Mouse (Mus musculus) MEL (cell line): ENCODE measurements around the gene Rcor1. TPM values are rescaled to one million over a fixed set of nuclear protein-coding genes. Genes with fewer than 3 reads are reported as not detected.

Source experiments
- DNase-seq: peaks from one replicate; pipeline ENCODE4 v3.0.0; 2011; ENCODE audit warnings: low read depth, low spot score
- H3K27ac ChIP-seq: 2 replicates; pipeline ENCODE4 v1.5.1; 2012; ENCODE audit warnings: low read depth, mild to moderate bottlenecking, control low read depth, low read length, moderate library complexity; ENCODE audit not compliant: control insufficient read depth
- H3K27me3 ChIP-seq, 2 experiments: fragments of 150-350 bp in 1 of 2; sonication (generic) in 1 of 2; 2 replicates each; pipeline ENCODE4 v1.6.1; 2012; ENCODE audit warnings: low read length in 2 of 2, mild to moderate bottlenecking in 2 of 2, improper control_type of control experiment in 1 of 2, moderate library complexity in 1 of 2; ENCODE audit not compliant: insufficient read depth in 2 of 2, control insufficient read depth in 1 of 2
- H3K36me3 ChIP-seq, 2 experiments: 2 replicates each; pipeline ENCODE4 v1.6.1; 2012 to 2014; ENCODE audit warnings: low read length in 2 of 2, improper control_type of control experiment in 1 of 2, inconsistent platforms in 1 of 2, mild to moderate bottlenecking in 1 of 2; ENCODE audit not compliant: insufficient read depth in 2 of 2, control insufficient read depth in 1 of 2
- H3K4me1 ChIP-seq, 2 experiments: fragments of 150-350 bp in 1 of 2; sonication (generic) in 1 of 2; 2 replicates each; pipeline ENCODE4 v1.6.1; 2012; ENCODE audit warnings: low read length in 2 of 2, improper control_type of control experiment in 1 of 2, mild to moderate bottlenecking in 1 of 2; ENCODE audit not compliant: insufficient read depth in 2 of 2, control insufficient read depth in 1 of 2
- H3K4me3 ChIP-seq, 2 experiments: fragments of 150-350 bp in 1 of 2; sonication (generic) in 1 of 2; 2 replicates each; pipeline ENCODE4 v1.5.1; 2012; ENCODE audit warnings: low read depth in 2 of 2, low read length in 2 of 2, mild to moderate bottlenecking in 2 of 2, moderate library complexity in 2 of 2, control low read depth in 1 of 2, improper control_type of control experiment in 1 of 2; ENCODE audit not compliant: control insufficient read depth in 1 of 2, insufficient read depth in 1 of 2
- H3K79me2 ChIP-seq: 2 replicates; pipeline ENCODE4 v1.6.1; 2012; ENCODE audit warnings: mild to moderate bottlenecking, low read length, moderate library complexity; ENCODE audit not compliant: control insufficient read depth, poor library complexity, insufficient read depth
- H3K9ac ChIP-seq: 2 replicates; pipeline ENCODE4 v1.6.1; 2012; ENCODE audit warnings: low read depth, mild to moderate bottlenecking, control low read depth, low read length, moderate library complexity; ENCODE audit not compliant: control insufficient read depth, poor library complexity, severe bottlenecking
- H3K9me3 ChIP-seq: fragments of 150-350 bp; sonication (generic); replicated peaks from 2 replicates; pipeline ENCODE4 v1.6.1; 2012; ENCODE audit warnings: mild to moderate bottlenecking, low read length, improper control_type of control experiment, moderate library complexity; ENCODE audit not compliant: insufficient read depth
- CHD2 ChIP-seq: IDR thresholded peaks from 2 replicates; pipeline ENCODE4 v1.6.1; 2011; ENCODE audit warnings: low read length, improper control_type of control experiment
- CTCF ChIP-seq, 3 experiments: IDR thresholded peaks in 2 of 3; conservative IDR thresholded peaks in 1 of 3; 2 replicates each; pipeline ENCODE4 v1.5.1; 2011 to 2012; ENCODE audit warnings: low read length in 3 of 3, low read depth in 2 of 3, mild to moderate bottlenecking in 2 of 3, improper control_type of control experiment in 1 of 3, inconsistent platforms in 1 of 3, mixed read lengths in 1 of 3, moderate library complexity in 1 of 3; ENCODE audit not compliant: control insufficient read depth in 1 of 3, insufficient read depth in 1 of 3, poor library complexity in 1 of 3, severe bottlenecking in 1 of 3
- GABPA ChIP-seq: IDR thresholded peaks from 2 replicates; pipeline ENCODE4 v1.6.1; 2012; ENCODE audit warnings: low read depth, mild to moderate bottlenecking, inconsistent platforms, low read length, improper control_type of control experiment, moderate library complexity
- GATA1 ChIP-seq: IDR thresholded peaks from 2 replicates; pipeline ENCODE4 v1.6.1; 2011; ENCODE audit warnings: low read depth, low read length, improper control_type of control experiment
- HCFC1 ChIP-seq: IDR thresholded peaks from 2 replicates; pipeline ENCODE4 v1.6.1; 2012; ENCODE audit warnings: low read depth, mild to moderate bottlenecking, inconsistent platforms, low read length, improper control_type of control experiment, moderate library complexity
- JUND ChIP-seq: IDR thresholded peaks from 2 replicates; pipeline ENCODE4 v1.6.1; 2011; ENCODE audit warnings: low read depth, mild to moderate bottlenecking, improper control_type of control experiment, low read length
- MAX ChIP-seq: IDR thresholded peaks from 2 replicates; pipeline ENCODE4 v1.6.1; 2011; ENCODE audit warnings: low read length, improper control_type of control experiment
- MAZ ChIP-seq: IDR thresholded peaks from 2 replicates; pipeline ENCODE4 v1.6.1; 2012; ENCODE audit warnings: low read depth, mild to moderate bottlenecking, inconsistent platforms, low read length, improper control_type of control experiment
- MEF2A ChIP-seq: IDR thresholded peaks from 2 replicates; pipeline ENCODE4 v1.6.1; 2014; ENCODE audit warnings: low read depth, mild to moderate bottlenecking, inconsistent platforms, low read length, improper control_type of control experiment; ENCODE audit not compliant: poor library complexity, insufficient replicate concordance, severe bottlenecking; ENCODE audit errors: extremely low read depth
- MYB ChIP-seq: IDR thresholded peaks from 2 replicates; pipeline ENCODE4 v1.6.1; 2011; ENCODE audit warnings: mild to moderate bottlenecking, low read depth, low read length, improper control_type of control experiment
- MYC ChIP-seq: IDR thresholded peaks from 2 replicates; pipeline ENCODE4 v1.6.1; 2011; ENCODE audit warnings: low read depth, mild to moderate bottlenecking, low read length, improper control_type of control experiment, moderate library complexity
- NELFE ChIP-seq: IDR thresholded peaks from 2 replicates; pipeline ENCODE4 v1.6.1; 2011; ENCODE audit warnings: low read depth, low read length, improper control_type of control experiment
- POLR2A ChIP-seq, 2 experiments: IDR thresholded peaks; 2 replicates each; pipeline ENCODE4 v1.6.1; 2011 to 2012; ENCODE audit warnings: low read length in 2 of 2, mild to moderate bottlenecking in 2 of 2, control low read depth in 1 of 2, improper control_type of control experiment in 1 of 2, low read depth in 1 of 2, moderate library complexity in 1 of 2; ENCODE audit not compliant: control insufficient read depth in 1 of 2, insufficient read depth in 1 of 2, poor library complexity in 1 of 2
- POLR2AphosphoS2 ChIP-seq: IDR thresholded peaks from 2 replicates; pipeline ENCODE4 v1.6.1; 2011; ENCODE audit warnings: low read length, improper control_type of control experiment
- POLR2AphosphoS5 ChIP-seq: IDR thresholded peaks from 2 replicates; pipeline ENCODE4 v1.6.1; 2012; ENCODE audit warnings: low read depth, borderline replicate concordance, mild to moderate bottlenecking, inconsistent platforms, low read length, moderate library complexity, mixed read lengths
- RAD21 ChIP-seq: IDR thresholded peaks from 2 replicates; pipeline ENCODE4 v1.6.1; 2011; ENCODE audit warnings: mild to moderate bottlenecking, low read depth, low read length, improper control_type of control experiment
- RCOR1 ChIP-seq: IDR thresholded peaks from 2 replicates; pipeline ENCODE4 v1.6.1; 2012; ENCODE audit warnings: low read depth, mild to moderate bottlenecking, inconsistent platforms, low read length, improper control_type of control experiment
- TAL1 ChIP-seq: IDR thresholded peaks from 2 replicates; pipeline ENCODE4 v1.6.1; 2012; ENCODE audit warnings: mild to moderate bottlenecking, inconsistent platforms, low read length, moderate library complexity, mixed read lengths
- TBP ChIP-seq: IDR thresholded peaks from 2 replicates; pipeline ENCODE4 v1.8.0; 2011; ENCODE audit warnings: low read depth, low read length, improper control_type of control experiment
- TCF12 ChIP-seq: IDR thresholded peaks from 2 replicates; pipeline ENCODE4 v1.6.1; 2014; ENCODE audit warnings: low read depth, mild to moderate bottlenecking, inconsistent platforms, low read length, improper control_type of control experiment, moderate library complexity
- UBTF ChIP-seq: IDR thresholded peaks from 2 replicates; pipeline ENCODE4 v1.6.1; 2012; ENCODE audit warnings: low read depth, mild to moderate bottlenecking, inconsistent platforms, low read length, improper control_type of control experiment, moderate library complexity, borderline replicate concordance; ENCODE audit not compliant: insufficient read depth
- ZC3H11A ChIP-seq: IDR thresholded peaks from 2 replicates; pipeline ENCODE4 v1.6.1; 2012; ENCODE audit warnings: low read depth, mild to moderate bottlenecking, inconsistent platforms, low read length, improper control_type of control experiment
- ZKSCAN1 ChIP-seq: IDR thresholded peaks from 2 replicates; pipeline ENCODE4 v1.6.1; 2012; ENCODE audit warnings: low read depth, mild to moderate bottlenecking, inconsistent platforms, low read length, improper control_type of control experiment, moderate library complexity
- ZMIZ1 ChIP-seq: IDR thresholded peaks from 2 replicates; pipeline ENCODE4 v1.6.1; 2012; ENCODE audit warnings: low read depth, mild to moderate bottlenecking, inconsistent platforms, low read length, improper control_type of control experiment, moderate library complexity
- ZNF384 ChIP-seq: IDR thresholded peaks from 2 replicates; pipeline ENCODE4 v1.6.1; 2012; ENCODE audit warnings: low read depth, mild to moderate bottlenecking, inconsistent platforms, low read length, improper control_type of control experiment
- polyA plus RNA-seq, 2 experiments: library from polyadenylated mRNA; stranded (reverse) in 1 of 2; unstranded in 1 of 2; fragments of >175 nt in 1 of 2; fragments of >200 nt in 1 of 2; gene quantifications; 2 replicates each; pipeline versions ENCODE4 v1.2.1 to v1.2.4; 2012; ENCODE audit warnings: low replicate concordance in 2 of 2, low read depth in 1 of 2; ENCODE audit not compliant: insufficient read length in 2 of 2, insufficient read depth in 1 of 2, missing spikeins in 1 of 2
- total RNA-seq: library from RNA; depleted of rRNA; stranded (reverse); fragments of 300-350 nt; gene quantifications from 2 replicates; pipeline ENCODE4 v1.2.3, GENCODE M21; 2012

Rcor1 gene
- total and polyA plus RNA-seq, 3 experiments = 23.1 to 44.3 (median 37.1) TPM

DNA sequence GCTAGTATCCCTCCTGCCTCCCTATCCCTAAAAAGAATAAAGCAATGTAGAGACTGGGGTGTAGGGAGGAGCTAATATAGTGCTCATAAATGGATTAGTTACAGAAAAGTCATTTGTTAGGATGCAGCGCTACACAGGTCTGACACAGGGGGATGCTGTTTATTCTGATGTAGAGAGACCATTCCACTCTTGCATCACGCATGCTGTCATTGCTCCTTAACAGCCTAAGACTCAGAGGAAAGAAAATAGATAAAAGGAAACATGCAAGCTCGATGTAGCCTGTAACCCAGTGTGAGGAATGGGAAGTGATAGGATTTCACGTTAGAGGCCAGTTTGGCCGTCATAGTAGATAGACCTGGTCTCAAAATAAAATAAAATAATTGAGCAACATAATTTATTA lies 31.9 kb downstream of the Rcor1 start:
- Histone ChIP-seq H3K79me2 (peaks cover 7% of the 10 kb centered on the region), H3K27me3 (no peaks in the 10 kb centered on the region), H3K4me3 (no peak overlapping the region), H3K9ac (no peak overlapping the region), H3K9me3 (no peaks in the 10 kb centered on the region), H3K4me1 (no peaks in the 10 kb centered on the region), H3K27ac (no peak overlapping the region), H3K36me3 (peaks cover 0 to 14% of the 10 kb centered on the region in 2 experiments; a peak in 2 of 4 replicates)
- TF ChIP-seq ZKSCAN1 (no peak), GABPA (no peak), MYC (no peak), RAD21 (no peak), TAL1 (no peak), TBP (no peak), MYB (no peak), ZC3H11A (no peak), ZNF384 (no peak), CTCF (IDR thresholded peaks at IDR 0.05 in 2 of 3, conservative IDR thresholded peaks at IDR 0.05 in 1 of 3; ENCODE audit: control insufficient read depth in 1 of 3, insufficient read depth in 1 of 3, low read depth in 2 of 3, low read length in 3 of 3, poor library complexity in 1 of 3, severe bottlenecking in 1 of 3) (no peak), MAZ (no peak), NELFE (no peak), TCF12 (no peak), MAX (no peak), CHD2 (no peak), ZMIZ1 (no peak), POLR2AphosphoS2 (no peak)
- DNase-seq = no peak

DNA sequence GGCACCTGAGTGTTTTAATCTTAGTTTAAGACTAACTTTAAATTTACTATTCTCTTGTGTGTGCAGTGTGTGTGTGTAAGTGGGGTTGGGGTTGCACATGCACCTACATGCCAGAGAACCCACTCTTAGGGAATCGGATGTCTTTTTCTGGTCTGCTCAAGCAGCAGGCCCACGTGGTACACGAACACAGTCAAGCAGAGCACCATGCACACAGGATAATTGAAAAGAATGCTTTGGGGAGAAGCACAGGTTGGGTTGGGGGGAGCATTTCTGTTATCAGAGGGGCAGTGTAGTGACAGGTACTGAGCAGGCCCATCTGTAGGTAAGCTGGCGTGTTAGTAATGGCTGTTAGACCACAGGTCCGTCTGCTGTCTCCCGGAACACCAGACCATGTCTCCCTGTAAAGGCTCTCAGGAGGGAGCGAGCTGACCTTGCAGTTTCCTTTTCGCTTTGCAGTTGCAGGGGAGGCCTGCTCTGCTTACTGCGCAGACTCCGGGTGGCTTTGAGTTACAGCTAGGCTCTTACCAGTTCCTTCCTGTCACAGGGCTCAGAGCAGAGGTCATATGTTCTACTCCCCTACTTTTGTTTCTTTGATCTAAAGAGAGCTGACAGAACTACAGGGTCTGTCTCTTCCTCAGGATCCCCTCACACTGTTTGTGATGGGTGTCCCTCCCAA lies 32.5 kb downstream of the Rcor1 start:
- Histone ChIP-seq H3K4me3 (no peak overlapping the region), H3K79me2 (peaks cover 11% of the 10 kb centered on the region), H3K27me3 (no peaks in the 10 kb centered on the region), H3K9me3 (no peaks in the 10 kb centered on the region), H3K9ac (no peak overlapping the region), H3K27ac (no peak overlapping the region), H3K36me3 (peaks cover 0 to 11% of the 10 kb centered on the region in 2 experiments; a peak in 2 of 4 replicates), H3K4me1 (no peaks in the 10 kb centered on the region)
- DNase-seq = no peak
- TF ChIP-seq MYB (no peak), HCFC1 (no peak), RCOR1 (no peak), GATA1 (no peak), TCF12 (no peak), JUND (no peak), MEF2A (no peak), POLR2AphosphoS2 (no peak), RAD21 (no peak), UBTF (no peak), ZKSCAN1 (no peak), POLR2A (IDR thresholded peaks at IDR 0.05; ENCODE audit: control insufficient read depth in 1 of 2, insufficient read depth in 1 of 2, low read depth in 1 of 2, low read length in 2 of 2, poor library complexity in 1 of 2) (no peak), POLR2AphosphoS5 (no peak), CTCF (IDR thresholded peaks at IDR 0.05 in 2 of 3, conservative IDR thresholded peaks at IDR 0.05 in 1 of 3; ENCODE audit: control insufficient read depth in 1 of 3, insufficient read depth in 1 of 3, low read depth in 2 of 3, low read length in 3 of 3, poor library complexity in 1 of 3, severe bottlenecking in 1 of 3) (no peak)
